Mouse (Mus musculus): Measurements from ENCODE around the gene Dirc2. TPM values are rescaled to one million over a fixed set of nuclear protein-coding genes. Genes with fewer than 3 reads are reported as not detected.

Gene Dirc2
- polyA plus RNA-seq, 1 experiment, result 41.7 TPM

- 89% methylated on average over 5 of the region's 5 CpGs for WGBS
- TF ChIP-seq CTCF (IDR thresholded peaks at IDR 0.05; ENCODE audit: insufficient read depth, low read length) (no peak), POLR2A (IDR thresholded peaks at IDR 0.05; ENCODE audit: borderline replicate concordance, extremely low read depth, low read depth, low read length) (no peak)
These were observed 62.2 kb downstream of the Dirc2 start for GRCm38 (mm10) chr16:35707004-35707403.

GRCm38 (mm10) chr16:35704796-35705195, 64.4 kb downstream of the Dirc2 start:
- no peak for DNase-seq
- 89% methylated on average over 14 of the region's 14 CpGs for WGBS
- TF ChIP-seq POLR2A (IDR thresholded peaks at IDR 0.05; ENCODE audit: borderline replicate concordance, extremely low read depth, low read depth, low read length) (no peak), CTCF (IDR thresholded peaks at IDR 0.05; ENCODE audit: insufficient read depth, low read length) (no peak)
- no peak overlapping the region for H3K4me3 ChIP-seq (replicated peaks; ENCODE audit: extremely low read depth, low read depth, low read length)
- H3K4me1 ChIP-seq (ENCODE audit: control insufficient read depth, insufficient read depth, low read length), result no peaks in the 10 kb centered on the region

More at GRCm38 (mm10) chr16:35707004-35707403, 62.2 kb downstream of the Dirc2 start:
- H3K4me1 ChIP-seq (ENCODE audit: control insufficient read depth, insufficient read depth, low read length), result no peaks in the 10 kb centered on the region
- no peak for DNase-seq
- H3K4me3 ChIP-seq (replicated peaks; ENCODE audit: extremely low read depth, low read depth, low read length), result no peak overlapping the region

DNA sequence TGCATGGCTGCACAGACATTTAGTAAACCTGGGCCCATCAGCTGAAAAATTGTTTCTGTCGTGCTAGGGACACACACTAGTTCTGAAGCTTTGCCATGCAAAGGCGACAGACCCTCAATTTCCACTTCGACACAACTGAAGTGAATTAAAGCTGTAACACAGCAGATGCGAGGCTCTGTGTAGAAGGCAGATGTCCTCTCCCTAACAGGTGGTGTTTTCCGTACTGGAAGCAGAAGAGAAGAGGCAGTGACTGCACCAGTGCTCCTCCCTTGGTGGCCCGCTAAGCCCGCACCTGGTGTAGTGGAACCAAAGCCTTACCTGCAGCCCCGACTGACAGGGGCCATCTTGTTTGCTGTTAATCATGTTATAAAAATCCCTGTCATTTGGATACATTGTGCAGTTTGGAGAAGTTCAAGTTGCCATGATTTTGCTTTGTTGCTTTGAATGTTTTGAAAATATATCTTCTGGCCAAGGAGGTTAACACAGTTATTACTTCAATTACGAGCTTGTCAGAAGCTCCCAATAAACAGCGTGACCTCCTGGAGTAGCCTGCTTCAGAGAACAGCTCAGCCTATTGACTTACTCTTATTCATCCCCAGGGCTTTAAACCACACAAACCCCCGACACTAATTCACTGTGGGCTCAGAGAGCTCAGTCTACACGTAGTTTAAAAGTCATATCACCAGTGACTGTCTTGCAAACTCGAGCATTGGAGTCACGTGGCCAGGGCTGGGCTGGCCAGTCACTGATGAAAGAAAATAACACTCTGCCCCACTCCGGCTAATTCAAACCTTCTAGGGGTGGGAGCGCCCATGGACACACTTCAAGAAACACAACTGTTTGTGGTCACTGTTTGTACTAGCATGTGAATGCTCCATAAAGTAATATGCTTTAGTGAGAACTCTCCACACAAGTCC, 65.1 kb downstream of the Dirc2 start:
- no peaks in the 10 kb centered on the region for H3K4me1 ChIP-seq (ENCODE audit: control insufficient read depth, insufficient read depth, low read length)
- no peak for DNase-seq
- 84% methylated on average over 16 of the region's 16 CpGs for WGBS
- no peak for TF ChIP-seq CTCF (IDR thresholded peaks at IDR 0.05; ENCODE audit: insufficient read depth, low read length)
- no peak for TF ChIP-seq POLR2A (IDR thresholded peaks at IDR 0.05; ENCODE audit: borderline replicate concordance, extremely low read depth, low read depth, low read length)
- H3K4me3 ChIP-seq (replicated peaks; ENCODE audit: extremely low read depth, low read depth, low read length), result no peak overlapping the region

DNA sequence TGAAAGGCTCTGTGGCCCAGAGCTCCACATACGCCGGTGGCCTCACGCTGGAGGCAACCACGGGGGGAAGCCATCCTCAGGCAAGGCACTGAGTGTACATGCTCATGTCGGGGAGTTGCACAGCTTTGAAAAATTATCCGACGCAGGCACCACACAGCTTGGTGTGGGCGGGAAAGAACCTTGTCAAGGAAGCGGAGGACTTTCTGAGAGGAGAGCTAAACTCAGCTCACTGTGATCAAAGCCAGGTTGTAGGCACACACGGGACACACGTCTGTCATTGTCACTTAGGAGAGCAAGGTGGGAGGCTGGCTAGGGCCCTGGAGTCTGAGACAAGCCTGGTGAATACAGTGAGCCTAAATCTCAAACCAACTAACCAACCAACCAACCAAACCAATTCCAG, 67.3 kb downstream of the Dirc2 start:
- Histone ChIP-seq H3K4me1 (ENCODE audit: control insufficient read depth, insufficient read depth, low read length) (no peaks in the 10 kb centered on the region), H3K4me3 (replicated peaks; ENCODE audit: extremely low read depth, low read depth, low read length) (no peak overlapping the region)
- TF ChIP-seq CTCF (IDR thresholded peaks at IDR 0.05; ENCODE audit: insufficient read depth, low read length) (no peak), POLR2A (IDR thresholded peaks at IDR 0.05; ENCODE audit: borderline replicate concordance, extremely low read depth, low read depth, low read length) (no peak)
- DNase-seq, result no peak
- 68% methylated on average over 11 of the region's 11 CpGs for WGBS

DNA sequence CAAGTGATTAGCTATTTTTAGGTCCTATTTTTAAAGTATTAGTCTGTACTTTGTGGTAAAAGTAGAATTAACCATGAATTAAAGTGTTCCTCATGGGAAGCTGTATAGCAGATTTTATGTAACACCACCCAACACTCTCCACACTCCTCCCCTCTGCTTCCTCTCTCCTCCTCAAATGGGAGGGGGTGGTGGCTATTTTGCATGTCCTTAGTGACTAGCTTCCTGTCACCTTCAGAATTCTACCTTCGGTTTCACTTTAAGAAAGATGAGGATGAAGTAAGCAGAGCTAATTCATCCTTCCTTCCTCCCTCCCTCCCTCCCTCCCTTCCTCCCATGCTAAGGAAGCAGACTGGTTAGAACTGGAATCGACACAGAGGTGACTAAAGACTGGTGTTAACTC, 73.1 kb downstream of the Dirc2 start:
- no peaks in the 10 kb centered on the region for H3K4me1 ChIP-seq (ENCODE audit: control insufficient read depth, insufficient read depth, low read length)
- 40% methylated on average over 2 of the region's 2 CpGs for WGBS
- H3K4me3 ChIP-seq (replicated peaks; ENCODE audit: extremely low read depth, low read depth, low read length), result no peak overlapping the region
- DNase-seq, result no peak
- TF ChIP-seq POLR2A (IDR thresholded peaks at IDR 0.05; ENCODE audit: borderline replicate concordance, extremely low read depth, low read depth, low read length), result no peak
- TF ChIP-seq CTCF (IDR thresholded peaks at IDR 0.05; ENCODE audit: insufficient read depth, low read length), result no peak

- Histone ChIP-seq H3K4me3 (replicated peaks; ENCODE audit: extremely low read depth, low read depth, low read length) (no peak overlapping the region), H3K4me1 (ENCODE audit: control insufficient read depth, insufficient read depth, low read length) (no peaks in the 10 kb centered on the region)
- no peak for TF ChIP-seq CTCF (IDR thresholded peaks at IDR 0.05; ENCODE audit: insufficient read depth, low read length)
- no peak for TF ChIP-seq POLR2A (IDR thresholded peaks at IDR 0.05; ENCODE audit: borderline replicate concordance, extremely low read depth, low read depth, low read length)
- 91% methylated on average over 13 of the region's 13 CpGs for WGBS
- no peak for DNase-seq
These were observed 74.8 kb downstream of the Dirc2 start for GRCm38 (mm10) chr16:35694250-35694846.

GRCm38 (mm10) chr16:35691606-35692005, 77.5 kb downstream of the Dirc2 start:
- no peak overlapping the region for H3K4me3 ChIP-seq (replicated peaks; ENCODE audit: extremely low read depth, low read depth, low read length)
- no peak for TF ChIP-seq CTCF (IDR thresholded peaks at IDR 0.05; ENCODE audit: insufficient read depth, low read length)
- TF ChIP-seq POLR2A (IDR thresholded peaks at IDR 0.05; ENCODE audit: borderline replicate concordance, extremely low read depth, low read depth, low read length), result no peak
- DNase-seq, result no peak
- 78% methylated on average over 7 of the region's 7 CpGs for WGBS
- no peaks in the 10 kb centered on the region for H3K4me1 ChIP-seq (ENCODE audit: control insufficient read depth, insufficient read depth, low read length)

GRCm38 (mm10) chr16:35686491-35686890, 82.7 kb downstream of the Dirc2 start:
- H3K4me3 ChIP-seq (replicated peaks; ENCODE audit: extremely low read depth, low read depth, low read length), result no peak overlapping the region
- no peak for TF ChIP-seq POLR2A (IDR thresholded peaks at IDR 0.05; ENCODE audit: borderline replicate concordance, extremely low read depth, low read depth, low read length)
- TF ChIP-seq CTCF (IDR thresholded peaks at IDR 0.05; ENCODE audit: insufficient read depth, low read length), result no peak
- WGBS, result 76% methylated on average over 7 of the region's 7 CpGs
- no peaks in the 10 kb centered on the region for H3K4me1 ChIP-seq (ENCODE audit: control insufficient read depth, insufficient read depth, low read length)
- DNase-seq, result no peak

GRCm38 (mm10) chr16:35685027-35685426, 84.1 kb downstream of the Dirc2 start:
- TF ChIP-seq CTCF (IDR thresholded peaks at IDR 0.05; ENCODE audit: insufficient read depth, low read length), result no peak
- no peak for DNase-seq
- WGBS, result 72% methylated on average over 13 of the region's 13 CpGs
- Histone ChIP-seq H3K4me3 (replicated peaks; ENCODE audit: extremely low read depth, low read depth, low read length) (no peak overlapping the region), H3K4me1 (ENCODE audit: control insufficient read depth, insufficient read depth, low read length) (no peaks in the 10 kb centered on the region)

Measured in lung, adult 2 months (tissue).